Mouse (Mus musculus): Measurements from ENCODE around the gene Cel. TPM values are rescaled to one million over a fixed set of nuclear protein-coding genes. Genes with fewer than 3 reads are reported as not detected.

Cel gene
- polyA plus RNA-seq, 2 experiments = 0.19 to 0.39 TPM

DNA sequence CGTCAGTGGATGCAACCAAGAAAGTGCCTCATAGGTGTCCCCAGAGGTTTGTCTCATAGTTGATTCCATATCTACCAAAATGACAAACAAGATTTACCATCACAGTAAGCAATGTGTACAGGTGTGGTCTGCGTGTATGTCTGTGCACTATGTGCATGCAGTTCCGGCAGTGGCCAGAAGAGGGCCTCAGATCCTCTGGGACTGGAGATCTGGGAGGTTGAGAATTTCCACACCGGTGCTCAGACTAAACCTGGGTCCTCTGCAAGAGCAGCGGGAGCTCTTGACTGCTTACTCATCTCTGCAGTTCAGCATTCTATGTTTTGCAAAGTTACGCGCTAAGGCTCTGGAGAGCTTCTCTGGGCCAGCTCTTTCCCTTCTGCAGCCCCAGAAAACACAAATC lies 33.8 kb upstream of the Cel start:
- TF ChIP-seq CTCF (IDR thresholded peaks at IDR 0.05; ENCODE audit: low read depth) = peak; percentile 92
- peak; percentile 45; the same call in 1 of the 2 replicates for TF ChIP-seq EP300 (IDR thresholded peaks at IDR 0.05; ENCODE audit: low read depth)
- Histone ChIP-seq H3K4me3 (ENCODE audit: insufficient read depth in 1 of 2, low read depth in 2 of 2, low read length in 2 of 2) (no peak overlapping the region), H3K9me3 (ENCODE audit: control insufficient read depth, low read length) (no peaks in the 10 kb centered on the region), H3K4me2 (ENCODE audit: low read depth) (peak overlapping the region; percentile 55), H3K4me1 (replicated peaks; ENCODE audit: control insufficient read depth in 2 of 2, insufficient read depth in 2 of 2, low read length in 1 of 2) (peaks cover 75 to 87% of the 10 kb centered on the region in 2 experiments), H3K36me3 (replicated peaks; ENCODE audit: control insufficient read depth, insufficient read depth, low read depth) (no peaks in the 10 kb centered on the region), H3K27me3 (ENCODE audit: control insufficient read depth, insufficient read depth, low read length) (no peaks in the 10 kb centered on the region), H3K9ac (replicated peaks) (no peak overlapping the region; the same call in 1 of the 2 replicates), H3K27ac (peak overlapping the region; percentile 98)
- 65% methylated on average over 7 of the region's 7 CpGs for WGBS (ENCODE audit: insufficient replicate concordance)
- peak in 1 of 3 experiments; percentile 66 for DNase-seq (ENCODE audit: low read depth in 3 of 3, low spot score in 3 of 3)
- ATAC-seq (ENCODE audit: insufficient read depth) = no peak

DNA sequence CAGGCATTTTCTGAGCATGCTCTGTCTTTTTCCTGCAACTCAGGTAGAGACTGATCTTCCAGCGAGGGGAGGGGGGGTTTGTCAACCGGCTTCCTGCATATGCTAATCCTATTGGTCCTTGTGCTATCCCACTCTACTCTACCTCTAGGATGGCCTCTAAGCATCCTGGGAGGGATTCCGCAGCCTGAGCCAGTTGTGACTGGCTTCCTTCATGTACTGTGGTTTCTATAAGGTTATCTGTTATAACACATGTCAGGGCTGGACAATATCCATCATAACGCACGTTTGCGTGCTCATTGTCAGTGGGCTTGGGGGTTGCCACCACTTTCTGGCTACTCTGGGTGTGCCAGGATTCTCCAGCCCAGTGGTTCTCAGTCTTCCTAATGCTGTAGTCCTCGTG lies 32.8 kb upstream of the Cel start:
- TF ChIP-seq CTCF (IDR thresholded peaks at IDR 0.05; ENCODE audit: low read depth) (no peak), EP300 (IDR thresholded peaks at IDR 0.05; ENCODE audit: low read depth) (peak; percentile 88)
- ATAC-seq (ENCODE audit: insufficient read depth) (peak; percentile 48), DNase-seq (ENCODE audit: low read depth in 3 of 3, low spot score in 3 of 3) (peak in 1 of 3 experiments; percentile 63)
- Histone ChIP-seq H3K9me3 (ENCODE audit: control insufficient read depth, low read length) (no peaks in the 10 kb centered on the region), H3K27me3 (ENCODE audit: control insufficient read depth, insufficient read depth, low read length) (no peaks in the 10 kb centered on the region), H3K4me1 (replicated peaks; ENCODE audit: control insufficient read depth in 2 of 2, insufficient read depth in 2 of 2, low read length in 1 of 2) (peaks cover 66 to 77% of the 10 kb centered on the region in 2 experiments), H3K4me3 (ENCODE audit: insufficient read depth in 1 of 2, low read depth in 2 of 2, low read length in 2 of 2) (no peak overlapping the region), H3K9ac (replicated peaks) (peak overlapping the region; percentile 41), H3K36me3 (replicated peaks; ENCODE audit: control insufficient read depth, insufficient read depth, low read depth) (no peaks in the 10 kb centered on the region), H3K27ac (peak overlapping the region; percentile 47), H3K4me2 (ENCODE audit: low read depth) (peak overlapping the region; percentile 11; the same call in 1 of the 2 replicates)
- WGBS (ENCODE audit: insufficient replicate concordance) = 13% methylated on average over 7 of the region's 7 CpGs

DNA sequence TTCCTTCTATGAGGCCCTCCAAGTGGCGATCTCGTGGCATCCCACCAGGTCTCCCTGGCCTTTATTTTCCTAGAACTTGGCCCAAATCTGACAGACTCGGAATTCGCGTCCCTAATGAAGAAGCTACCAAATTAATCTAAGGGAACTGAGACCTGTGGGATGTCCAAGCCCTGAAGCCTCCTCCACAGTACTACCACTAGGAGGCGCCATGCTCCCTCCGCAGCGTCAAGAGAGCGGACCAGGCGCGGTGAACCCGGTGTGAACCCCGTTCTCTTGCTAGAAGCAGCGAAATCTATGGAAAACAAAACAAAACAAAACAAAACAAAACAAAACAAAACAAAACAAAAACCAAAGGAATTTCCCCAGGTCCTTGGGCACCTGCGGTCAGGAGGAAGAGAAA lies 29.6 kb upstream of the Cel start:
- 4% methylated on average over 15 of the region's 15 CpGs for WGBS (ENCODE audit: insufficient replicate concordance)
- Histone ChIP-seq H3K27ac (no peak overlapping the region), H3K9me3 (ENCODE audit: control insufficient read depth, low read length) (no peaks in the 10 kb centered on the region), H3K4me3 (ENCODE audit: insufficient read depth in 1 of 2, low read depth in 2 of 2, low read length in 2 of 2) (no peak overlapping the region), H3K4me1 (replicated peaks; ENCODE audit: control insufficient read depth in 2 of 2, insufficient read depth in 2 of 2, low read length in 1 of 2) (peaks cover 33 to 45% of the 10 kb centered on the region in 2 experiments), H3K9ac (replicated peaks) (no peak overlapping the region), H3K4me2 (ENCODE audit: low read depth) (peak overlapping the region; percentile 54), H3K36me3 (replicated peaks; ENCODE audit: control insufficient read depth, insufficient read depth, low read depth) (no peaks in the 10 kb centered on the region), H3K27me3 (ENCODE audit: control insufficient read depth, insufficient read depth, low read length) (no peaks in the 10 kb centered on the region)
- peak; percentile 99 for TF ChIP-seq CTCF (IDR thresholded peaks at IDR 0.05; ENCODE audit: low read depth)
- peak; percentile 48; the same call in 1 of the 2 replicates for TF ChIP-seq EP300 (IDR thresholded peaks at IDR 0.05; ENCODE audit: low read depth)
- DNase-seq (ENCODE audit: low read depth in 3 of 3, low spot score in 3 of 3) (no peak), ATAC-seq (ENCODE audit: insufficient read depth) (0 out of 2 replicates have a peak, but pooled peaks have one; percentile 44)

DNA sequence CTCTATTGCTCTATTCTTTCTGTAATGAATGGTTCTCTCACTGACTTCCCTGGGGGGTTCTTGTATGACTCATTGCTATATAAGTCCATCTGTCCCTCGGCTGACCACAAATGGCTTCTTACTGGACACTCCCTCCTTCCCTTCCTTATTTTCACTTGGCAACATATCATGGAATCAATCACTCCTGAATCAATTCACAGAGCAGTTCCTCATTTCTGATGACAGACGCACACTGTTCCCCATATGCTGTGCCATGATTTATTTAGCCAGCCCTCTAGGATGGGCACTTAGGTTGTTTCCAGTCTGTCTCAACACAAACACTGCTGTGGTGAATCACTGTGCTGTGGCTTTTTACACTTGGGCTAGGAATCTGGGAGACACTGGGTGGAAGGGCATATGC lies 28.3 kb upstream of the Cel start:
- H3K36me3 ChIP-seq (replicated peaks; ENCODE audit: control insufficient read depth, insufficient read depth, low read depth) = no peaks in the 10 kb centered on the region
- H3K27ac ChIP-seq = no peak overlapping the region
- TF ChIP-seq EP300 (IDR thresholded peaks at IDR 0.05; ENCODE audit: low read depth) = no peak
- H3K9me3 ChIP-seq (ENCODE audit: control insufficient read depth, low read length) = no peaks in the 10 kb centered on the region
- no peak overlapping the region for H3K4me2 ChIP-seq (ENCODE audit: low read depth)
- H3K9ac ChIP-seq (replicated peaks) = no peak overlapping the region
- no peak for DNase-seq (ENCODE audit: low read depth in 3 of 3, low spot score in 3 of 3)
- H3K27me3 ChIP-seq (ENCODE audit: control insufficient read depth, insufficient read depth, low read length) = no peaks in the 10 kb centered on the region
- peaks cover 20 to 32% of the 10 kb centered on the region in 2 experiments for H3K4me1 ChIP-seq (replicated peaks; ENCODE audit: control insufficient read depth in 2 of 2, insufficient read depth in 2 of 2, low read length in 1 of 2)
- ATAC-seq (ENCODE audit: insufficient read depth) = no peak
- 22% methylated on average over 2 of the region's 2 CpGs for WGBS (ENCODE audit: insufficient replicate concordance)
- no peak overlapping the region for H3K4me3 ChIP-seq (ENCODE audit: insufficient read depth in 1 of 2, low read depth in 2 of 2, low read length in 2 of 2)

DNA sequence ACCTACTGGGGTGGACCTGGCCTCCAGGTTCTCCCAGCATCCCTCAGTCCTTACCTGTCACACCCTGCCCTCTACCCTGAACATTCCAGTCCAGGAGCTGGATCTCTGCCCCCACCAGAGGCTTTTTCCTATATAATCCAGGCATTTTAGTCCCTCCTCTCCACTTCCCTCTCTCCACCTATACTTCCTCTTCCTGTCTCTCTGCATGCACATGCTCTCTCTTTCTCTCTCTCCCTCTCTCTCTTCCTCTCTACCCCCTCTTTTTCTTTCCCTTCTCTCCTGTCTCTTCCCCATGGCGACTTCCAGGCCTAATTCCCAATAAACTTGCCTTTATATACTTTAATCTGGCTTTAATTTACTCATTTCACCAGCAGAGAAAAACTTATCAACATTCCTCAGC lies 25.4 kb upstream of the Cel start:
- no peak overlapping the region for H3K9ac ChIP-seq (replicated peaks)
- 20% methylated on average over 1 of the region's 1 CpGs for WGBS (ENCODE audit: insufficient replicate concordance)
- no peak overlapping the region for H3K4me2 ChIP-seq (ENCODE audit: low read depth)
- H3K9me3 ChIP-seq (ENCODE audit: control insufficient read depth, low read length) = no peaks in the 10 kb centered on the region
- ATAC-seq (ENCODE audit: insufficient read depth) = no peak
- H3K27ac ChIP-seq = no peak overlapping the region
- no peaks in the 10 kb centered on the region for H3K36me3 ChIP-seq (replicated peaks; ENCODE audit: control insufficient read depth, insufficient read depth, low read depth)
- H3K27me3 ChIP-seq (ENCODE audit: control insufficient read depth, insufficient read depth, low read length) = no peaks in the 10 kb centered on the region
- no peak for DNase-seq (ENCODE audit: low read depth in 3 of 3, low spot score in 3 of 3)
- H3K4me3 ChIP-seq (ENCODE audit: insufficient read depth in 1 of 2, low read depth in 2 of 2, low read length in 2 of 2) = no peak overlapping the region
- H3K4me1 ChIP-seq (replicated peaks; ENCODE audit: control insufficient read depth in 2 of 2, insufficient read depth in 2 of 2, low read length in 1 of 2) = peaks cover 4 to 10% of the 10 kb centered on the region in 2 experiments; a peak in 3 of 4 replicates
- no peak for TF ChIP-seq EP300 (IDR thresholded peaks at IDR 0.05; ENCODE audit: low read depth)
- TF ChIP-seq CTCF (IDR thresholded peaks at IDR 0.05; ENCODE audit: low read depth) = no peak

All from liver, embryonic 14.5 days (tissue).